Mouse (Mus musculus): ENCODE results near the gene Mafb.

DNA sequence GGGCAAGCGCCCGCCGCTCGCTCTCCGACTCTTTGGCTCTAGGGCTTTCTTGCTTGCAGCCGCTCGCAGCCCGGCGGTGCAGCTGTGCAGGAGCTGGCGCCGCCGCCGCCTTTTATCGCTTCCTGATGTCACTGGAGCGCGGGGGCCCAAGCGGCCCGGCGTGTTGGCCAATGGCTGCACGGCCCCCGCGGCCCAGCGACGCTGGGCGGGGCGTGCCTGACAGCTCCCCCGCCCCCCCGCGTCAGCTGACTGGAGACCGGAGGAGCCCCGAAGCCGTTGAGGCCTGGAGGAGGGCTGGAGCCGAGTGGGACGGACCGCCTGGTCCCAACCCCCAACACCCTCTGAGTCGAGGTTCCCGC lies at the start of gene Mafb:
- no peak for TF ChIP-seq EP300 (IDR thresholded peaks at IDR 0.05)
- TF ChIP-seq CTCF (IDR thresholded peaks at IDR 0.05): no peak
